ENCODE assay signal across 7 mouse cellular contexts in the genomic region with DNA sequence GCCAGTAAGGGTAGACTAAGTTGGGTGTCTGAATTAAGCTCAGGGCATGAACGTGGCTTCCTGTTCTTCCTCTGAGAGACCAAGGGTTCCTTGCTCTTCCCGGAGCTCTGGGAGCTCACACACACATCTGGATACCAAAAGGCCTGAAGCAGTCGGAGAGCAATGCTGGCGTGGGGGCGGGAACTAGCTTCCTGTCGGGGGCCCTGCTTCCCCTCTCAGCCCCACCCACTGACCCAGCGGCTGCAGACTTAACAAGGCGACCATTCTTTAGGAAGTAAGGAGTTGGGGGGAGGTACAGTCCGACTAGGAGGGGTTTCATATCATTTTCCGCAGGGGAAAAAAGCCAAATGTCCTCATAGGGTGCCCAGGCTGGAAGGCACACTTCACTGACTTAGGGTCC.
DNase-seq lines count a peak whose midpoint lies in the region; ATAC-seq lines count a peak whose summit lies in the region.

No protein-coding gene starts in this region.

- no peak overlapping the region for H3K4me3 ChIP-seq in lung, embryonic 16.5 days (ENCODE audit: low read length)

- no peaks in the 10 kb centered on the region for H3K9me3 ChIP-seq in lung, embryonic 16.5 days (ENCODE audit: control insufficient read depth, low read length)

- H3K27ac ChIP-seq in lung, embryonic 16.5 days (ENCODE audit: low read length): peak overlapping the region; percentile 76

- DNase-seq in ES-CJ7 (ENCODE audit: low read depth, low spot score): peak; percentile 76
- DNase-seq in heart, adult 18-20 months: peak; percentile 42 to 72
- peak; percentile 33 for DNase-seq in kidney, adult 11 months
- DNase-seq in thymus, postnatal 14 days: peak; percentile 84
- DNase-seq in right cerebral cortex, adult 18-20 months: no peak

- WGBS in lung, embryonic 16.5 days: 13% methylated on average over 10 of the region's 10 CpGs

- H3K27me3 ChIP-seq in lung, embryonic 16.5 days (ENCODE audit: control insufficient read depth, insufficient read depth, low read depth, low read length): no peaks in the 10 kb centered on the region

- ATAC-seq in activated CD4-positive, CD25-positive, alpha-beta regulatory T cell, adult 4 months: peak; percentile 59
- peak; percentile 88 for ATAC-seq in lung, embryonic 16.5 days (ENCODE audit: low read depth)

- H3K9ac ChIP-seq in lung, embryonic 16.5 days (ENCODE audit: low read length): peak overlapping the region; percentile 3; the same call in 1 of the 2 replicates

- H3K4me1 ChIP-seq in lung, embryonic 16.5 days (replicated peaks; ENCODE audit: control insufficient read depth, insufficient read depth, low read length): peaks cover 6% of the 10 kb centered on the region

- peak overlapping the region; percentile 25 for H3K4me2 ChIP-seq in lung, embryonic 16.5 days (ENCODE audit: low read depth, low read length)

- H3K36me3 ChIP-seq in lung, embryonic 16.5 days (ENCODE audit: control insufficient read depth, insufficient read depth, low read length): peaks cover 35% of the 10 kb centered on the region
